ENCODE assay signal across 10 mouse cellular contexts in genomic region chr11:17082953-17083352, GRCm38 (mm10). TPM values are rescaled to one million over a fixed set of nuclear protein-coding genes. Genes with fewer than 3 reads are reported as not detected.
DNase-seq lines count a peak whose midpoint lies in the region; ATAC-seq lines count a peak whose summit lies in the region.
"Had no signal": no experiment of that assay in that cellular context is flagged by ENCODE, and none has a peak within 500 bp of the region (broad histone marks: within the 10 kb centered on the region; RNA-seq: fewer than 3 reads in every experiment).

No protein-coding gene starts in this region.

- H3K36me3 ChIP-seq in kidney, embryonic 14.5 days (ENCODE audit: control insufficient read depth, insufficient read depth, low read length): no peaks in the 10 kb centered on the region; the same call in 1 of the 2 replicates
- H3K36me3 ChIP-seq: embryonic facial prominence, embryonic 15.5 days had no signal

- WGBS in kidney, embryonic 14.5 days: 34% methylated on average over 2 of the region's 2 CpGs

- no peaks in the 10 kb centered on the region for H3K27me3 ChIP-seq in kidney, embryonic 14.5 days (ENCODE audit: control insufficient read depth, insufficient read depth, low read length)
- H3K27me3 ChIP-seq: embryonic facial prominence, embryonic 15.5 days had no signal

- H3K9me3 ChIP-seq in kidney, embryonic 14.5 days (ENCODE audit: control insufficient read depth, low read length): no peaks in the 10 kb centered on the region
- H3K9me3 ChIP-seq: embryonic facial prominence, embryonic 15.5 days had no signal

- H3K4me1 ChIP-seq in kidney, embryonic 14.5 days (ENCODE audit: control insufficient read depth, insufficient read depth, low read length): no peaks in the 10 kb centered on the region

- H3K27ac ChIP-seq in kidney, embryonic 14.5 days (ENCODE audit: low read depth, low read length): no peak overlapping the region
- H3K27ac ChIP-seq: macrophage had no signal

- DNase-seq in kidney, adult 9 months: peak; percentile 13
- DNase-seq in kidney, adult 18-20 months: no peak
- DNase-seq in ES-CJ7 (ENCODE audit: low read depth, low spot score): peak; percentile 44
- peak; percentile 55 for DNase-seq in ZHBTc4 (ENCODE audit: low read depth, low spot score)
- DNase-seq in mesoderm, embryonic 11.5 days (ENCODE audit: low read depth, low spot score): peak; percentile 57
- no peak for DNase-seq in cerebellum, postnatal 36 days
- DNase-seq in cerebellum, adult 9-11 months: no peak

- 0 out of 2 replicates have a peak, but pooled peaks have one; percentile 65 for ATAC-seq in kidney, embryonic 14.5 days (ENCODE audit: low FRiP score, low TSS enrichment)

- no peak overlapping the region for H3K9ac ChIP-seq in kidney, embryonic 14.5 days (ENCODE audit: low read depth, low read length)
- H3K9ac ChIP-seq: embryonic facial prominence, embryonic 15.5 days had no signal

- no peak overlapping the region for H3K4me2 ChIP-seq in kidney, embryonic 14.5 days (replicated peaks; ENCODE audit: low read depth, low read length)
- H3K4me2 ChIP-seq: embryonic facial prominence, embryonic 15.5 days had no signal

- H3K4me3 ChIP-seq in kidney, embryonic 14.5 days (ENCODE audit: low read length): no peak overlapping the region
- H3K4me3 ChIP-seq: embryonic facial prominence, embryonic 15.5 days had no signal

RNA-seq across cellular contexts. Expression of gene Plek, which starts 30.8 kb away (rescaled TPM):
- 1.3 and 2.0 TPM in 2 replicates for polyA plus RNA-seq in kidney, embryonic 14.5 days (2014; fragmentation: Nextera tagmentation; extraction: Ambion mirVana)

RNA-seq across cellular contexts. Expression of gene Cnrip1, which starts 31.6 kb away (rescaled TPM):
- polyA plus RNA-seq in kidney, embryonic 14.5 days (2014; fragmentation: Nextera tagmentation; extraction: Ambion mirVana): 31.0 and 33.2 TPM in 2 replicates

Comparison
In these comparisons a context has a peak if more than half of its experiments do, and no peak if none do; other contexts are left out.
1. DNase-seq: peak in kidney, adult 9 months (single experiment), ES-CJ7 (single experiment), ZHBTc4 (single experiment) and mesoderm, embryonic 11.5 days (single experiment); none in kidney, adult 18-20 months (single experiment), cerebellum, postnatal 36 days (0 of 2) and cerebellum, adult 9-11 months (single experiment).